Mouse (Mus musculus) hindbrain, postnatal 0 days (tissue): Measurements from ENCODE around the gene Akt3. TPM values are rescaled to one million over a fixed set of nuclear protein-coding genes. Genes with fewer than 3 reads are reported as not detected.

ENCODE experiments used
- ATAC-seq: fragments of 200-750 bp; cut with Nextera tagmentation; 2 replicates; pipeline ENCODE4 v1.8.0; 2017; ENCODE audit warnings: mild to moderate bottlenecking, moderate TSS enrichment, moderate library complexity
- DNase-seq: peaks from one replicate; pipeline ENCODE4 v3.0.0-alpha.2; 2015; ENCODE audit warnings: low spot score
- H3K27ac ChIP-seq: fragments of 300-500 bp; sonication (generic); 2 replicates; pipeline ENCODE4 v1.5.1; 2014; ENCODE audit warnings: mild to moderate bottlenecking
- H3K27me3 ChIP-seq: fragments of 300-500 bp; sonication (generic); 2 replicates; pipeline ENCODE4 v1.6.1; 2014; ENCODE audit warnings: low read length, mixed read lengths; ENCODE audit not compliant: insufficient read depth
- H3K36me3 ChIP-seq: fragments of 300-500 bp; sonication (generic); 2 replicates; pipeline ENCODE4 v1.6.1; 2014; ENCODE audit warnings: low read length, mixed read lengths; ENCODE audit not compliant: insufficient read depth
- H3K4me1 ChIP-seq: fragments of 300-500 bp; sonication (generic); 2 replicates; pipeline ENCODE4 v1.6.1; 2014; ENCODE audit warnings: antibody characterized with exemption, low read length, mixed read lengths; ENCODE audit not compliant: insufficient read depth
- H3K4me2 ChIP-seq: fragments of 300-500 bp; sonication (generic); 2 replicates; pipeline ENCODE4 v1.6.1; 2014; ENCODE audit warnings: low read depth, mild to moderate bottlenecking, low read length, moderate library complexity, mixed read lengths
- H3K4me3 ChIP-seq: fragments of 300-500 bp; sonication (generic); 2 replicates; pipeline ENCODE4 v1.5.1; 2014; ENCODE audit warnings: low read length
- H3K9ac ChIP-seq: fragments of 300-500 bp; sonication (generic); replicated peaks from 2 replicates; pipeline ENCODE4 v1.6.1; 2014; ENCODE audit warnings: mild to moderate bottlenecking, low read length, moderate library complexity, mixed read lengths
- H3K9me3 ChIP-seq: fragments of 300-500 bp; sonication (generic); 2 replicates; pipeline ENCODE4 v1.6.1; 2016; ENCODE audit warnings: low read length, mixed read lengths
- CTCF ChIP-seq: IDR thresholded peaks from 2 replicates; pipeline ENCODE4 v1.5.1; 2016; ENCODE audit warnings: antibody characterized with exemption, control low read depth, low read depth
- WGBS: fragments of 180-500 bp; shearing (Covaris S2); extraction: QIAGEN DNeasy Blood & Tissue Kit; methylation state at CpG from one replicate; pipeline ENCODE4 v1.1.7; 2014; 5-methylcytosine and 5-hydroxymethylcytosine counted together
- polyA plus RNA-seq: library from polyadenylated mRNA; unstranded; fragments of >200 nt; fragmentation: Nextera tagmentation; extraction: Ambion mirVana; gene quantifications from 2 replicates; pipeline ENCODE4 v1.2.1, GENCODE M21; 2015
- total RNA-seq: library from RNA; depleted of rRNA; stranded (reverse); fragments of >200 nt; gene quantifications from 2 replicates; pipeline ENCODE4 v1.2.3, GENCODE M21; 2014

The Akt3 gene
- total and polyA plus RNA-seq, 2 experiments from 2014 or later: 13.5 to 64.8 TPM

GRCm38 (mm10) chr1:177191623-177192022, 66.4 kb downstream of the Akt3 start:
- TF ChIP-seq CTCF: no peak
- H3K27me3 ChIP-seq: no peaks in the 10 kb centered on the region
- no peak for DNase-seq

GRCm38 (mm10) chr1:177190358-177190757, 67.6 kb downstream of the Akt3 start:
- no peak overlapping the region for H3K4me2 ChIP-seq
- no peaks in the 10 kb centered on the region for H3K27me3 ChIP-seq
- no peak overlapping the region for H3K9ac ChIP-seq
- no peak overlapping the region for H3K27ac ChIP-seq
- DNase-seq (no peak), ATAC-seq (no peak)
- no peaks in the 10 kb centered on the region for H3K4me1 ChIP-seq
- TF ChIP-seq CTCF: no peak
- H3K4me3 ChIP-seq: no peak overlapping the region
- no peaks in the 10 kb centered on the region for H3K9me3 ChIP-seq
- 94% methylated on average over 1 of the region's 1 CpGs for WGBS
- H3K36me3 ChIP-seq: no peaks in the 10 kb centered on the region

More at GRCm38 (mm10) chr1:177191623-177192022, 66.4 kb downstream of the Akt3 start:
- H3K36me3 ChIP-seq: no peaks in the 10 kb centered on the region
- no peak overlapping the region for H3K4me2 ChIP-seq
- 34% methylated on average over 3 of the region's 3 CpGs for WGBS
- no peaks in the 10 kb centered on the region for H3K9me3 ChIP-seq
- no peak overlapping the region for H3K9ac ChIP-seq
- H3K4me3 ChIP-seq: no peak overlapping the region
- no peaks in the 10 kb centered on the region for H3K4me1 ChIP-seq
- H3K27ac ChIP-seq: no peak overlapping the region
- ATAC-seq: no peak

- peak; percentile 88 for TF ChIP-seq CTCF
- H3K27ac ChIP-seq: no peak overlapping the region
- 8% methylated on average over 3 of the region's 3 CpGs for WGBS
- DNase-seq: peak; percentile 91
- H3K4me3 ChIP-seq: no peak overlapping the region
- H3K36me3 ChIP-seq: no peaks in the 10 kb centered on the region
- no peak overlapping the region for H3K4me2 ChIP-seq
- no peaks in the 10 kb centered on the region for H3K9me3 ChIP-seq
- no peak overlapping the region for H3K9ac ChIP-seq
- no peaks in the 10 kb centered on the region for H3K4me1 ChIP-seq
- no peaks in the 10 kb centered on the region for H3K27me3 ChIP-seq
- ATAC-seq: peak; percentile 92
Measured at GRCm38 (mm10) chr1:177188708-177189107, 69.3 kb downstream of the Akt3 start.

GRCm38 (mm10) chr1:177186751-177187150, 71.3 kb downstream of the Akt3 start:
- ATAC-seq: no peak
- Histone ChIP-seq H3K4me3 (no peak overlapping the region), H3K36me3 (no peaks in the 10 kb centered on the region), H3K9me3 (no peaks in the 10 kb centered on the region), H3K27ac (no peak overlapping the region), H3K4me1 (no peaks in the 10 kb centered on the region), H3K9ac (no peak overlapping the region), H3K4me2 (no peak overlapping the region), H3K27me3 (no peaks in the 10 kb centered on the region)
- DNase-seq: no peak
- WGBS: 16% methylated on average over 2 of the region's 2 CpGs
- no peak for TF ChIP-seq CTCF

- Histone ChIP-seq H3K4me1 (no peaks in the 10 kb centered on the region), H3K9ac (no peak overlapping the region), H3K27ac (no peak overlapping the region), H3K9me3 (no peaks in the 10 kb centered on the region), H3K4me2 (no peak overlapping the region), H3K4me3 (no peak overlapping the region), H3K36me3 (no peaks in the 10 kb centered on the region), H3K27me3 (no peaks in the 10 kb centered on the region)
- 98% methylated on average over 2 of the region's 2 CpGs for WGBS
- no peak for TF ChIP-seq CTCF
- ATAC-seq (no peak), DNase-seq (no peak)
Measured at GRCm38 (mm10) chr1:177179635-177180034, 78.4 kb downstream of the Akt3 start.

GRCm38 (mm10) chr1:177175436-177175835, 82.6 kb downstream of the Akt3 start:
- ATAC-seq (peak; percentile 95), DNase-seq (peak; percentile 89)
- no peaks in the 10 kb centered on the region for H3K36me3 ChIP-seq
- peak overlapping the region; percentile 32; the same call in 1 of the 2 replicates for H3K27ac ChIP-seq
- no peak overlapping the region for H3K4me3 ChIP-seq
- H3K9ac ChIP-seq: no peak overlapping the region
- H3K4me1 ChIP-seq: no peaks in the 10 kb centered on the region
- TF ChIP-seq CTCF: no peak
- H3K27me3 ChIP-seq: no peaks in the 10 kb centered on the region
- no peak overlapping the region for H3K4me2 ChIP-seq
- H3K9me3 ChIP-seq: no peaks in the 10 kb centered on the region

- Histone ChIP-seq H3K36me3 (no peaks in the 10 kb centered on the region), H3K27me3 (no peaks in the 10 kb centered on the region), H3K4me2 (no peak overlapping the region), H3K27ac (no peak overlapping the region), H3K9me3 (no peaks in the 10 kb centered on the region), H3K9ac (no peak overlapping the region), H3K4me1 (no peaks in the 10 kb centered on the region), H3K4me3 (no peak overlapping the region)
- ATAC-seq: no peak
- no peak for TF ChIP-seq CTCF
- no peak for DNase-seq
Measured at GRCm38 (mm10) chr1:177171300-177171699, 86.7 kb downstream of the Akt3 start.
